Mouse (Mus musculus) gastrocnemius, postnatal 4 days (tissue): ENCODE results near the gene Mturn. TPM values are rescaled to one million over a fixed set of nuclear protein-coding genes. Genes with fewer than 3 reads are reported as not detected.

ENCODE experiments used
- DNase-seq, 2 experiments: peaks; one replicate each; pipeline ENCODE4 v3.0.0; 2021 to 2022; ENCODE audit warnings: low spot score in 2 of 2, mixed read lengths in 2 of 2
- total RNA-seq, 2 experiments: library from RNA; stranded (reverse); gene quantifications; 2 replicates each; pipeline ENCODE4 v1.2.3; 2021

Gene Mturn
- total RNA-seq, 2 experiments from 2014 or later = 9.7 to 12.9 TPM

DNA sequence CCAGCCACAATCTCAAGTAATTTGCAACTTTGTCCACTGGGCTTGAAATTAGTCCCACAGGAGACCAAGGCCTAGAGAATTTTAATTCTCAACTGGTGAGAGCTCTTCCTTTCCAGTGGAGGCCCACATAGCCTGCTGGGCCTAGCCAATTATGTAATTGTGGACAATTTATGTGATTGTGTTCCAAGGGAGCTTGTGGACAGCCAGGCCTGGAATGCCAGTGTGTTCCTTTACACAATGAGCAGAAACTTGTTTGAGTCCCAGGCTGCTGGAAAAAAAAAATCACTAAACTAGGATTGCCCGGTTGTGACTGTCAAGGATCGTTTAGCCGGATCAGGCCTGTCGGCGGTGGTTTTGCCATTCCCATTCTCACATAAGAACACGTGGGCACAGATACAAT is 11.9 kb downstream of the Mturn start:
- no peak for DNase-seq

DNA sequence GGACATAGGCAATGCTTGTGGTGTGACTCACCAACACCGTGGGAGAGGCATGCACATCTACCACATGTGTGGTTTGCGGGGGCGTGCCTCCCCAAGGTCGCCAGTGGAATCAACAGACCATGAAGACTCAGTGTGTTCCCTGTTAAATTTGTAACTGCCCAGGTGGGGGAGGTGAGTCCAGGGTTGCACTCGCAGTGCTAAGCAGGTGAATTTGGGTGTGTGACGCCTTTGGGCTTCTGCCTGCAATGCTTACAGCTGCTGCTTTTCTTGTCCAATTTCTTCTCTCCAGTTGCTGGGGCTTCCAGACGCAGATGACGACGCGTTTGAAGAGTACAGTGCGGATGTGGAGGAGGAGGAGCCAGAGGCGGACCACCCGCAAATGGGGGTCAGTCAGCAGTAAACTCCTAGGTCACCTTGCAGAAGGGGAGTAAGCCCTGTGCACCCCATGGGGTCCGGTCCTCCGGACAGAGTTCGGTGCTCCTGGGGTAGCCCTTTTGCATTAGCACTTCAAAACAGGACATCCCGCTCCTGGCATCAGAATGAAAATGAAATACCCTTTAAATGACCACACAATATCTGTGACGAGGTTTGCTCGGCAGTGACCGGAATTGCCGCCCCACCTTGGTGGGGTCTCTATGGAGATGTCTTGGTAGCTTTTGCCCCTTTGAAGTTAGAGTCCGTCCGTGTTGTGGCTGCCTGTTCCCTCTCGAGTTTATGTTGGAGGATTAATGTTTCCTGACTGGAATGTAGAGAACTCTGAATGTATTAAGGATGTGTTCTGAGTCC is 17.5 kb downstream of the Mturn start:
- DNase-seq = no peak

DNA sequence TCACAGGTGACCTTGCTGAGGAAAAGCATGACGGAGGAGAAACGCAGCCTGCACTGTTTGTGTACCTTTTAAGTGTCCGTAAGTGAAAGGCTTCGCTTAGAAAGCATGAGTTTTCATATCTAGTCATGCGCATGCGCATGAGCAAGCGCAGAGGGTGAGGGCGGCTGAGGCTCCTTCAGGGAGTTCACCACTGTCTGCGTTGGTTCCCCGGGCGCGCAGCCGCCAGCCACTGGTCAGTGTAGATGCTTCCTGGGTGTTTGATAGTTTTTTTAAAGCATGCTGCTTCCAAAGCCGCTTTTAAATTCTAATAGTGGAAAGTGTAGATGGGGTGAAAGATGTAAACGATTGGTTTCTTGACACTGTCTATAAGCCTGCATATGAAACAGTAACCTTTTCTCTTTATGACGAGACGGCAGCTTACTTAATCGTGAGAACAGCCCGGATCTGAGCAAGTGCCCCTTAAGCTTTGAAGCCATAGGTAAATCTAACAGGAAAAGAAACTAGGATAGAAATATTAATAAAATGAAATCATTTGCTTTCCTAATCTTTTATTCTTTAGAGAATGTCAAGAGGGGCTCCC is 18.1 kb downstream of the Mturn start:
- DNase-seq = peak; percentile 52 to 73

DNA sequence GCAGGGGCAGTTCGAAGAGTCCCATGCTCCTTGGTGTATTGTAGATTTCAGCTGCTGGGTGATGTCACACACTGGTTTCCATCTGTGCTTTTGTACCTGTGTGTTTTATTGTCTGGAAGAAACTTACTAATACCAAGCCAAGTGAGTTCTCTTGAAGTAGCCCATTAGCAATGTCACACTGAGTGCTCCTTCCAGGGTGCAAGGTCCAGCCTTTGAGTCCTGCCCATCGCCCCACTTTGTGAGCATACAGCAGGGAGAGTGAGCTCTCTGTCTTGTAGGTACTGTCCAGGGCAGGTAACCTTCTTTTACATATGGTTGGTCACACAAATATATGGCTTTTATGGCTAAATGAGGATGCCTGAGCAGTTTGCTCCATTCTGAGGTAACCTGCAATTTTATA is 19.1 kb downstream of the Mturn start:
- DNase-seq = no peak

DNA sequence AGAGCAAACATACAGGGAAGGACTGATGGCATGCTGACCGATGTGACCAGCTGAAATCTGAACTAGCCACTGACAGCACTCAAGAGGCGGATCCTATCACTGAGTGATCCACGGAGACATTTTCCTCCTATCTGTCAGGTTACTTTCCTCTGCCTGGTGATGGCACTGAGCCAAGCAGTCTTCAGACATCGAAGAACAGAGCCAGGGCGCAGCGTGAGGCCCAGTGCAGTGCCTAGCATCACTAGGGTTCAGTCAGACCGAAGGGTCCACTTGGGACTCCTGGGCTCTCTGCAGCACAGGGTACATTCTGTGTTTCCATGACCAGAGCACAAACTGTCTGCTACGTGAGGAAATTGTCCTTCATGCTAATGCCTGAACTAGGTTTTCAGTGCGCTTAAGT is 20.5 kb downstream of the Mturn start:
- DNase-seq = no peak

DNA sequence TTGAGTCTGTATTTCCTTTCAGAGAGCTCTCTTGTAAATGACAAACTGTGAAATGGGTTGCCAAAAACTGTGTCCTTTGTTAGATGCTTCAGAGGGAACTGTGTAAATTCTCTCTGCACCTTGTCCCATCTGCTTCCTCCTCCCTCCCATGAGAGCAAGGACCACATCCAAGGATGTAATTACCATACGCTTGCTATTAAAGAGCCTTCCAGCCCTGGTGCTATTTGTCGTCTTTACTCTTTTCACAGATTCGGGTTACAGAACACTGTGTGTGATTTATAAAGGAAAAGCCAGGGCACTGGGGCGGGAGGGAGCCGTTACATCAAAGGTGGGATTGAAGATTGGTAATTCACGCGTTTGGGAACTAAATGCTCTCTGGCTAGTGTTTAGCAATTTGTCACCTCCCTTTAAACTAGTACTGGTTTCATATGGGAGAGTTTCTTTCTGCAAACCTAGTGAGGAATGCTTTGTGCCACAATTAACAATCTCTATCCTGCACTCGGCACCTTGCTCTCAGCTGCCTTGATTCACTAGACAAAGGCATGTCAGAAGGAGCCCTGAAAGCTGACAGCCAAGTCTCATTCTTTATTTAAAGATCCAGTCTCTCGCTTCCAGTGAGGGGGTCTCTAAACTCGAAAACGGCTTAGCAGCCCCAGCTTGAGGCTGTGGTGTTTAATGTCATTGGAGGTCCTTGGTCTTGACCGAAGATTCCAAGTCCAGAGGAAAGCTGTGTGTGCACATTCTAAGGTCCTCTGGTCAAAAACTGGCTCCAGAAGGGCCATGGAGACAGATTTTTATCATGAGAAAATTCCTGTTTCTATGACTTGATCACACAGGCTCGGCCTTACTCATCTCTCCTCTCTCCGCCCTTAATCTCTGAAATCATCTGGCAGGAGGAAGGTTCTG is 22.5 kb downstream of the Mturn start:
- DNase-seq = no peak

DNA sequence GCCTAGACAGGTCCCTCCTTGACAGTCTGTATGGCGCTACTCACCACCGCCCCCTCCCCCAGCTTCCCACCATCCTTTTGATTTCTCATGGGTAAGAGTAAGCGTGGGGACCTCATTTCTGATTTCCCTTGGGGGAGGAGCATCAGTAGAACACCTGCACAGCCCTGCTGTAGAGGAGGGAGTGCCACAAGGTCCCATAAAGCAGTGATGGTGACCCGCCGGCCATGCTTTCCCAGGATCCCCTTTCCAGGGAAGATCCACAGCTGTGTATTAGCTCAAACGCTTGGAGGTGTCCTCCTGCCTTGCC is 23.1 kb downstream of the Mturn start:
- DNase-seq = no peak

DNA sequence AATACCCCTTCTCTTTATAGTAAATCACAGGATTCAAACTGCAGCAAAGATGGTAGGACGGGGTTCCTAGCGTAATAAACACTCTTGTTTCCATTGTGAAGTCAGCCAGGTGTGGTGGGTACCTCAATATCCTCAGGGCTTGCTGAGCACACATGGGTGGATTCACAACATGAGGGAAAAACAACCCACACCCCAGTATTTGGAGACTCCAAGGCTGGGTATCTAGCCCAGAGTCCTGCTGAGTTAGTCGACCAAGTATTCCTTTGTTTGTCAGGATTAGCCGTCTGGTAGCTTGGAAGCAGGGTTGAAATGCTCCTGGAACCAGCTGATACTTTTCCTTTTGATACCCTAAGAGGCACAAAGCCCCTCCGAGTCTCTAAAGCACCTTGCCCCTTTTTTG is 23.4 kb downstream of the Mturn start:
- DNase-seq = no peak

DNA sequence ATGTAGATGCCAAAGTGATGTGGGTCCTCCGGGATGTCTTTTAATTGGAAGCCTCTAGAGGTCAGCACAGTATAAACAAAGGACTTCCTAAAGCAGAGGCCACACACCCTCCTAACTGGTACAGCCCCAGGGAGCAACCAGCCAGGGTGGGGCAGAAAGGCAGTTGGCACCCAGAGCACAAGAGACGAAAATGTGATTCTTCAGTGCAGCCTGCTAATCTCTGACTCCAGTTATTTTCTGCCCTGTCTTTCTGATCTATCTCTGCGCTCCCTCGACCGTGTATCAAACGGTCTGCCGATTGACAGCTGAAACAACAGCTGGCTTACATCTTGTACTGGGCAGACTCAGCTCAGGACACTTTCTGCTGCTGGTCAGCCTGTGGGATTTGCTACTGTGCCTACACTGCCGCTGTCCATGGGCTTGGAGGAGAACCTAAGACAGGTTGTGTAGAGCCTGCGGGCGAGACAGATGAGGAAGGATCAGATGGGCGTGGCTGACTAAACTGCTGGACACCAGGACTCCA is 24.0 kb downstream of the Mturn start:
- DNase-seq = peak in 1 of 2 experiments; percentile 29

DNA sequence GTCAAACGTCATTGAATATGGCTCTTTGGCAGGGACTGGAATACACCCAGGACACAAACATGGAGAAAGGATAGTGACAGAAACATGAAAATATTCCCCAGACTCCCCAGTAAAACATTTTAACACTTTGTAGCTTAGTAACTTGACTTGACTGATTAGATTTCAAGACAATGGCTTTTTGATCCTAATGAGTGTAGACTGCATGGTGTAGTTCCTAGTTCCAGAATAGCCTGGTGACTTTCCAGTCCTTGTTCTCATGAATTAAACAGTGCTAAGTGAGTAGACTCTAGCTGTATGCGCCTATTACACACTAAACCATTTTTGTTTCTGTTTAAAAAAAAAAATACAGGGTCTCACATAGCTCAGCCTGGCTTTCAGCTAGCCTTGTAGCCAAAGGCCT is 24.7 kb downstream of the Mturn start:
- DNase-seq = no peak

DNA sequence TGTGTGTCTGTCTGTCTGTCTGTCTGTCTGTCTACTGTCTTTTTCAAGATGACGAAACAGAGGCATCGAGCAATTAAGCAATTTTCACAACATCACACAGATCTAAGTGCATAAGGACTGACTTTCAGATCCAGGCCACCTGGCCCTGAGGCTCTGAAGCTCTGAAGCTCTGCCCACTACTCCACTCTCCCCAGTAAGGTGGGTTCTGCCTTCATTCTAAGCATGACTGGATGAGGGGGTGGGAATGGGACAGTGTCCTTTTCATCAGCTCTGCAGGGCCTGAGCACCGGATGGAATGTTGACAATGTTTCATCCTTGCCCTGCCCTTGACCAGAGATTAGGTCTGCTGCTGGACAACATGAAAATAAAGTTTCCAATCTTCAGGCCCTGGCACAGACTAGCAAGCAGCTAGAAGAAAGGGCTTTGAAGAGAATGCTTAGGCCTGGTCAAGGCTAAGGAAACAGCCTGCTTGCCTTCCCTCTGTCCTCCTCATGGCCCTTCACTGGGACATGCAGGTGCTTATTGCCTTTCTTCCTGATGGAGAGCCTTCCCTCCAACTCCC is 25.3 kb downstream of the Mturn start:
- no peak for DNase-seq

DNA sequence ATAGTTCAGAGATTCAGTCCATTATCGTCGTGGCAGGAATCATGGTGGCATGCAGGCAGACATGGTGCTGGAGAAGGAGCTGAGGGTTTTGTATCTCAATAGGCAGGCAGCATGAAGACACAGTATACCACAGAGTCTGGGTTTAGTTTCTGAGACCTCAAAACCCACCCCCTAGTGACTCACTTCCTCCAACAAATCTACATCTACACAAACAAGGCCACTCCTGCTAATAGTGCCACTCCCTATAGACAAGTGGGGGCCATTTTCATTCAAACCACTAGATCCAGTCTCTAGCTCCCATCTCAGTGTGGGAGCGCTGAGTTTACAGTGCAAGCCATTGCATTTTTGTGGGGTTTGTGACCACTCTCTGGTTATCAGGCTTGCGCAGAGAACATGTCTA is 27.2 kb downstream of the Mturn start:
- DNase-seq = no peak

DNA sequence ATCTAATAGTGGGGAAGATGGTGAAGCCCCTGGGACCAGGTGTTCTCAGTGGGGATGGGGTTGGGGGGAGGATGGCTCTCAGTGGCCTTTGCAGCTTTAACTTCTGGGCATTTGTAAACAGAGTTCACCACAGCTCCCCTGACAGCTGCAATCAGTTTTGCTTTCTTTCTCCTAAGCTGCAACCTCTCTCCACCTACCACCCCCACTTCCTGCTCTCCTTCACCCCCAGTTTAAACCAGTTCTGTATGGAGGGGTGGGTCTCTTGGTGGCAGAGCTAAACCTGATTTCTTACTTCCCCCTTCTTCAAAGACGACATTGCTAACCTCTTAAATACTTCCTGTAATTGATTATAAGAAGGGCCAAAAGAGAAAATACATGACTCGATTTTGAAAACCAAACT is 34.3 kb downstream of the Mturn start:
- no peak for DNase-seq

DNA sequence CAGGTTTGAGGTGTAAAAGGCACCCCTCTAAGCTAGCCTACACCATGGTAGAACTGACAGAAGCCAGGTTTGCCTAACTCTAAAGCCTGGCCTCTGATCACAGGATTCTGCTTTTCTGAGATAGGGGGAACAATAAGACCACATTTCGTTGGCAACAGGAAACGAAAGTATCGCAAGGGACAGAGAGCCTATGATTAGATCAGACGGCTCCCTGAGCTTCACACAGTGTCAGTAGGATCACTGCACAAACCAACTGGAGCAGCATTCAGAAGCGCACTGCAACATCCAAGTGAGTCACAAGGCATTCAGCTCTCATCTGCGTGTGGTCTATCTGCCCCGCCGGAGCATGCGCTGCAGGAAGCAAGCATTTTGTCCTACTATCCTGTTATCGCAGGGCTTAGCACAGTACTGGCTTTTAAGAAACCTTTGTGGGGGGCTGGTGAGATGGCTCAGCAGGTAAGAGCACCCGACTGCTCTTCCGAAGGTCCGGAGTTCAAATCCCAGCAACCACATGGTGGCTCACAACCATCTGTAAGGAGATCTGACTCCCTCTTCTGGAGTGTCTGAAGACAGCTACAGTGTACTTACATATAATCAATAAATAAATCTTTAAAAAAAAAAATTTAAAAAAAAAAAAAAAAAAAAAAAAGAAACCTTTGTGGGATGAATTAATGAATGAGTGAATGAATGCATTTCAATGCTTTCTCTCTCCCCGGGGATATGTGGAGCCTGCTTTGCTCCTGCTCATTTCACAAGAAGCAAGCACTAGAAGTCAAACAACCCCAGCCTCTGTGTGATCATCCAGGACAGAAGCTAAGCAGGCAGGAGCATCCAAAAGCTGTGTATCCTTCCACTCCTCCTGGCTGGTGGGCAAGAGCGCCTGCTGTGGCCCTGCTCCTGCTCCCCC is 37.6 kb downstream of the Mturn start:
- no peak for DNase-seq

DNA sequence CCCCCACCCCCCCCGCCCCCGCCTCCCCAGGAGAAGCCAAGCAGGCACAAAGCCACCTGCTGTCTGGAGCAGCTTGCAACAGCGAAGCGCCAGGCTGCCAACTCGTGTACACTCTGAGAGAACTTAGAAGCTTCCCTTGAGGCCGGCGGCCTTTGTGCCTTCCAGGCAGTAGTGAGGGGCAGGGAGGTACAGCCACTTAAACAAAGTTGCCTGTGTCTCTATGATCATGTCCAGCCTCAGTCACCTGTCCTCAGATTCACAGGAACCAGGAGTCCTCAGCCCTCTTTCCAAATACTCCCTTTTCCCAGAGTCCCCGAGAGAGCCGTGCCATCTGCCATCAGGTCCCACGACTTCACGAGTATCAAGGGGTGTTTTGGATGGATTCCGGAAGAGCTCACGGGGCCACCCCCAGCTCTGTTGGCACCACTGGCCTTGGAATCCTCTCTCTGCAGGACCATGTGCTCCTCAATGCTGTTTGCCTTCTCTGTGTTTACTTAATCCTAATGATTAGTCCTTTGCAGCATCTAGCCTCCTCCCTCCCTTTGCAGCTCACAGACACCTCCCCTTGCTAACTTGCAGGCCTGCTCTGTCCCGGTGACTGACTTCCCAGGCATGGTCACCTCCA is 38.4 kb downstream of the Mturn start:
- DNase-seq = peak in 1 of 2 experiments; percentile 23

DNA sequence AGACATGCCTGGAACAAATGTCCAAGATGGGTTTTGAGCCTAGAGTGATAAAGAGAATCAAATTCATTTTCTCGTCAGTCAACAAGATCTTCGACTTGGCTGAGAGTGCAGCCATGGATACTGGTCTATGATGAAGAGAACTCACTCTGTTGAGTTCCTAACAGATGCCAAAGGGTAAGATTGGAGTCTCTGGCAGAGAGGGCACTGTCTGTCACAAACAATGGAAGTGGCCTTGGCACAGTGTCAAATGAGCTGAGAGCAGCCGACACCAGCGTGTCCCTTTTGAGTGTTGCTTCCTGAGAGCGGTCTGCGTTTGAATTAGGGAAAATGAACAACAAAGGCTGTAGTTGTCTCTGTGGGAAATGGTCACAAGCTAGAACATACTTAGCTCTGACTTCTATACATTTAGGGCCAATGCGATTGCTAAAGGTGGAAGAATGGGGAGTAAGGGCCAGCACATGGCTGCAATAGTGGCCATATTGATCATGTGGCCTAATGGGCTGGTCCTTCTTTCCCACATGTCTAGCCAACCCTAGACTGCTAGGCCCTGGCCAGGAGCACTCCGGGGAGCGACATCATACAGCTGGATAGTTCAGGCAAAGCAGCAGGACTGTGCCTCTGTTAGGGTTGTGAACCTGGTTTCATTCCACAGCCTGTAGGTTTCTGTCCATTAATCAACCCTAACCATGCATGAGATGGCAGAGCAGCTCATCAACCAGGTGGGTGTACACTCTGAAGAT is 39.3 kb downstream of the Mturn start:
- no peak for DNase-seq

DNA sequence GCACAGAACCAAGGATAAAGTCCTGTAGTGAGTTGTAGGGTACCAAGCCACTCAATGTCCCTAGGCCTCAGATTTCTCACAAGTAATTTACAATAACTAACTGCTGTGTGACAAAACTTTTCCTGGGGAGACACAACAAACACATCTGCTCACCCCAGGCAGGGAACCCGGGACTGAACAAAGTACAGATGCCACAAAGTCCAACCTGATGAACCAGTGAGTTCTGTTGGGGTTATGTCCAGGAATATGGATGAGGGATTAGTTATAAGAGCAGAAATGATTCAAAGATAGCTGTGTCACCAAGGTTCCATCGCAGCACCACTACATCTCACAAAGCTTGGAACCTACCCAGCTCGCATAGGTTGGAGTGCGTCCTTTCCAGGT is 39.8 kb downstream of the Mturn start:
- no peak for DNase-seq

DNA sequence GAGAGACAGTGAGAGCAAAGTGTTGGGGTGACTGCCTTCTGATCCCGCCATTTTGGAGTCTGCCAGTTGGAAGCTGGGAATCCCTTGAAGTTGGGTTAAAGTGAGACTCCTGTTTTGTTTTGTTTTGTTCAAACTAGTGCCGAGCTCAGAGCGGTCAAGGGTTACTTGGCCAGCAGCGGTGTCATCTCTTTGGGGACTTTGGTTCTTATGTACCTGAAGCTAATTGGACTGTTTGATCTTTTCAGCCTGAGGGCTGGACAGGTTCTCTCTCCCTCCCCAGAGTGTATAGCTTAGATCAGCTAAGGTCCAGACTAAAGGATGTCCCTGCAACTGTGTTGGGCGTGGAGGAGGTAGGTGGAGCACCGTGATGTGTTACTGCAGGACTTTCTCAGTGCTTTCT is 44.9 kb downstream of the Mturn start:
- DNase-seq = no peak

DNA sequence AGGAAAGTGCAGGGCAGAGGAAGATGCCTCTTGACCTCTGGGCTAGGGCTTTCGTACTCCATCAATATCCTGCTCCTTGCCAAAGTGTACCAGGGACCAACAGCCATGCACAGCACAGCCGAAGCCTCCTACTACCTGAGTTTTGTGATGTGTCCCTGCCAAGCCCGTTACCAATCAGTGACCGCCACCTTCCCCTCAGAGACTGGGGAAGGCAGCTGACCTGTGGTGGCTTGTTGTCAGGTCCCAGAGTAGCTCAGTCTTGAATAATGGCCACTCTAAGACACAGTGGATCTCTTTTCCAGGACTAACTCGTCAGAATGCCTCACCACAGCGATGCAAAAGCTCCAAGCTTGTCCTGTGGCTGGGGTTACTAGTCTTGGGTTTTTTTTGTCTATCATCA is 45.4 kb downstream of the Mturn start:
- no peak for DNase-seq

DNA sequence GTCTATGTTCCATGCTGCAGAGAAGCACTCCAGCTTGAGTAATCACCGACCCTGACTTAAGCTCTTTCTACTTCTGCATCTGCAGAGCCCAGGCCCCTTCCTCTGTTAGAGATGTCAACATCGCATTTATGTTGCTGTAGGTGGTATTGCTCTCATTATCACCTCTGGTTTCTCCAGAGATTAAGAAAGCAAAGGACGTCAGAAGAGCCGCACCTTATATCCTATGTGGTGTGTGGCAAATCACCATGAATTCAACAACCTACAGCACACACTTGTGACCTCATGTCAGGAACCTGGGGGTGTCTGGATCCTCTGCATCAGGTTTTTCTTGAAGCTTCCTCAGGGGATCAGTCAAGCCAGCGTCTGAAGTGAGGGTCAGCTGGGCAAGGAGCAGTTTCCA is 46.0 kb downstream of the Mturn start:
- DNase-seq = no peak
